Mouse (Mus musculus) cerebellum, adult 2 months (tissue): ENCODE results near the gene Ccr5.

Experiments used
- CTCF ChIP-seq: fragments of 200-500 bp; IDR thresholded peaks from 2 replicates; pipeline ENCODE4 v1.5.1; 2011; ENCODE audit warnings: low read depth, mild to moderate bottlenecking, control low read depth, low read length, moderate library complexity, borderline replicate concordance; ENCODE audit not compliant: insufficient read depth
- POLR2A ChIP-seq: fragments of 200-500 bp; IDR thresholded peaks from 2 replicates; pipeline ENCODE4 v1.6.1; 2011; ENCODE audit warnings: low read length, control low read depth, borderline replicate concordance; ENCODE audit not compliant: insufficient read depth

- TF ChIP-seq POLR2A (no peak), CTCF (no peak)
Observed at GRCm38 (mm10) chr9:124107232-124107631, 14.1 kb upstream of the Ccr5 start.
